Mouse (Mus musculus): ENCODE results near the gene Tigd2. TPM values are rescaled to one million over a fixed set of nuclear protein-coding genes. Genes with fewer than 3 reads are reported as not detected.
"Not testable (repeated sequence)": the region's sequence is repeated elsewhere in the genome, so short reads cannot be mapped to it uniquely, and the experiment has no call there.

Gene Tigd2
- polyA plus RNA-seq (2016; fragmentation: Nextera tagmentation; extraction: Ambion mirVana): 8.0 and 8.3 TPM in 2 replicates

DNA sequence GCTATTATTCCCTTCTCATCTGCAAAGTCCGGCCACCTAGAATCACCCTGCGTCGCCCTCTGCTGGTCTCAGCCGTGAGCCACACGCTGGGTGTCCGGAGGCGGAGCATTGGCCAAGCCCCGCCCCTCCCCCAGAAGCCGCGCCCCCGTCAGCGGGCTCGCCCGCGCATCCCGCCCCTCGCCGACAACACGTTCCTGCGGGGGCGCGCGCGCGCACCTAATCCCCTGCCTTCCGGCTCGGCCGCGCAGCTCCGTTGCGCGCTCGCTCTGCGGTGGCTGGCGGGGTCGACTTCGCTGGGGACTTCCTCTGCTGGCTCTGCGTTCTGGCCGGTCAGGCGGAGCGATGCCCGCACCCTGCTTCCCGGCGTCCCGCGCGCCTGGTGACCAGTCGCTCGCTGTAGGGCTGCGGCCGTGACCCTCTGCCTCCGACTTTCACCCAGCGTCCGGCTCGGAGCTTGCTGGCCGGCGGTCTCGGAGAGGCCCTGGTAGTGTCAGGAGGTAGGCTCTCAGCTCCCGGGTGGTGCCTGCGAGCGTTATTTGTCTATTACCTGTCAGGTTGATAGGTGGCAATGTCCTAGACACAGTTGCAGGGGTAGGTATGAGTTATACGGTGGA lies at the start of gene Tigd2:
Gene Tigd2 (plus strand): TSS at position 186 of the 614 bp plus-strand sequence.
- Histone ChIP-seq H3K4me3 (peak within 1 kb of the TSS; percentile 82), H3K27ac (peak within 1 kb of the TSS; percentile 68), H3K4me1 (no peaks in the 10 kb centered on the region), H3K36me3 (no peaks in the 10 kb centered on the region), H3K9ac (peak within 1 kb of the TSS; percentile 81), H3K27me3 (replicated peaks) (no peaks in the 10 kb centered on the region), H3K9me3 (no peaks in the 10 kb centered on the region), H3K4me2 (replicated peaks) (peak within 1 kb of the TSS; percentile 68)
- 1% methylated on average over 62 of the region's 62 CpGs for WGBS
- peak; percentile 97 for ATAC-seq (ENCODE audit: low FRiP score, low read depth)

DNA sequence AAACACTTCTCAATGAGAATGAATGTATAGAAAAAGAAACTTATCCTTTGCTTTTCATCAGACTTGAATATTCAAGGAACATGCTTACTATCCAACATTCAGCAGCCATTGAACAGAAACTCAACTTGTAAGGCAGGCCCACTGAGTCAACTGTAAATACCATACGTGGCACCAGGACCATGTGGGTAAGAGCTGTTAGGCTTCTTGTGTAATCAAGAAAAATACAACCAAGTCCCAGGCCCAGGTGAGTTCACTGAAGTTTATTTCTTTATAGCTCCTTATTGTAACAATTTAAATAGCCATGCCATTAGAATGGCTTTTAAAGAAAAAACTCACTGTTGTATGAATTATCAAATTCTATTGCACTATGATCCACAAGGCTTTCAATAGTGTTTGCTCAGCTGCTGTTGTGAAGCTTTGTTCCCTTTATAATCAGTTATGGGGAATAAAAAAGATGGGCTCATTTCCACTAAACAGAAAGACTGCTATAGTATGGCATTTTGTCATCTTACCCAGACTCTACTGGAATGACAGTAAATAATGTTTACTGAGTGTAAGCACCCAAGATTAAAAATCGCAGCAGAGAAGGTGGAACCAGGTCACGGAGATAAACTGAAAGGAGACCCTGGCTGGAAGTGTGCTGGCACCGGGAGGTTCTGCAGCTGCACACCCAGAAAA lies 46.7 kb upstream of the Tigd2 start:
- Histone ChIP-seq H3K9ac (no peak overlapping the region), H3K27me3 (replicated peaks) (no peaks in the 10 kb centered on the region), H3K36me3 (no peaks in the 10 kb centered on the region), H3K4me2 (replicated peaks) (no peak overlapping the region), H3K27ac (no peak overlapping the region), H3K4me3 (no peak overlapping the region), H3K4me1 (no peaks in the 10 kb centered on the region), H3K9me3 (no peaks in the 10 kb centered on the region)
- WGBS: 92% methylated on average over 4 of the region's 4 CpGs
- ATAC-seq (ENCODE audit: low FRiP score, low read depth): no peak

- Histone ChIP-seq H3K36me3 (no peaks in the 10 kb centered on the region), H3K9me3 (no peaks in the 10 kb centered on the region), H3K4me1 (no peaks in the 10 kb centered on the region), H3K4me2 (replicated peaks) (no peak overlapping the region), H3K4me3 (no peak overlapping the region), H3K9ac (no peak overlapping the region), H3K27me3 (replicated peaks) (no peaks in the 10 kb centered on the region), H3K27ac (no peak overlapping the region)
- no peak for ATAC-seq (ENCODE audit: low FRiP score, low read depth)
- 85% methylated on average over 2 of the region's 2 CpGs for WGBS
These were observed 45.8 kb upstream of the Tigd2 start for GRCm38 (mm10) chr6:59162887-59163286.

- WGBS: 81% methylated on average over 3 of the region's 3 CpGs
- Histone ChIP-seq H3K4me3 (no peak overlapping the region), H3K27me3 (replicated peaks) (no peaks in the 10 kb centered on the region), H3K4me1 (no peaks in the 10 kb centered on the region), H3K27ac (no peak overlapping the region), H3K36me3 (no peaks in the 10 kb centered on the region), H3K4me2 (replicated peaks) (no peak overlapping the region), H3K9ac (no peak overlapping the region), H3K9me3 (no peaks in the 10 kb centered on the region)
- no peak for ATAC-seq (ENCODE audit: low FRiP score, low read depth)
These were observed 45.3 kb upstream of the Tigd2 start for GRCm38 (mm10) chr6:59163407-59163806.

DNA sequence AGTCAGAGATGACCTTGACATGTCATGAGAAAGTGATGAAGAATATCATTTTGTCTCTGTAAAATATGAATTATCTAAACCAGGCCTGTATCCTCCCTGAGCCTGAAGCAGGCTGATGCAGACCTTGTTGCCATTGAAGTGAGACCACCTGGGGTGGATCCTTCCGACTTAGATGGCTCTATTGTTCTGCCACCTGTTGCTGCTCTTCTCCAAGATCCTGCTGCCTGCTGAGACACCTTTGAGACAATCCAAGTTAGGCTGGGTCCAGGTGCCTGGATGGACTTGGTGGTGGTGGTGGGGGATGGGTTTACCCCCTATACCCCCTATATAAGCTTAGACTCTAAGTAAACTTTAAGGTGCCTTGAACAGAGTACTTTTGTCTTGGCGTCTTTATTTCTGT lies 39.7 kb upstream of the Tigd2 start:
- no peaks in the 10 kb centered on the region for H3K4me1 ChIP-seq
- no peaks in the 10 kb centered on the region for H3K9me3 ChIP-seq
- no peak overlapping the region for H3K9ac ChIP-seq
- H3K36me3 ChIP-seq: no peaks in the 10 kb centered on the region
- no peak for ATAC-seq (ENCODE audit: low FRiP score, low read depth)
- H3K4me2 ChIP-seq (replicated peaks): no peak overlapping the region
- 12% methylated on average over 2 of the region's 2 CpGs for WGBS
- no peak overlapping the region for H3K4me3 ChIP-seq
- no peaks in the 10 kb centered on the region for H3K27me3 ChIP-seq (replicated peaks)
- H3K27ac ChIP-seq: no peak overlapping the region

DNA sequence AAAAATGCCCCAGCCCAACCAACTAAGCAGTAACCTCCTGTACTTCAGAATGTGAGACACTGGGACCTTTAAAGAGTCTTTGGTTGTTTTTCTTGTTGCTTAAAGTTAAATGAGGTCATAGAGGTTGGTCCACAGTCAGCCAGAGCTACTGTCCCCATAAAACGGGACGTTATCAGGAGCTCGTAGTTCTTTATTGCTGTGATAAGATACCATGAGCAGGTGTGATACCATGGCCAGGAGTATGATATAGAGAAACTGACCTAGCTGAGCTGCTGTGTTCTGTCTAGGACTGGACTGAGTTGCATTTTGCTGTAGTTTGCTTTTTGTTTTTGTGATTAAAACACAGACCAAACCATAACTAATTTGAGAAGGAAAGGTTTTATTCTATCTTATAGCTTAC lies 37.4 kb upstream of the Tigd2 start:
- H3K27ac ChIP-seq: no peak overlapping the region
- no peak for ATAC-seq (ENCODE audit: low FRiP score, low read depth)
- 83% methylated on average over 3 of the region's 3 CpGs for WGBS
- no peak overlapping the region for H3K4me3 ChIP-seq
- H3K27me3 ChIP-seq (replicated peaks): no peaks in the 10 kb centered on the region
- no peak overlapping the region for H3K4me2 ChIP-seq (replicated peaks)
- H3K9ac ChIP-seq: no peak overlapping the region
- no peaks in the 10 kb centered on the region for H3K36me3 ChIP-seq
- H3K9me3 ChIP-seq: no peaks in the 10 kb centered on the region
- H3K4me1 ChIP-seq: no peaks in the 10 kb centered on the region

GRCm38 (mm10) chr6:59173940-59174339 lies 34.7 kb upstream of the Tigd2 start:
- Histone ChIP-seq H3K4me2 (replicated peaks) (no peak overlapping the region), H3K27me3 (replicated peaks) (no peaks in the 10 kb centered on the region), H3K9me3 (no peaks in the 10 kb centered on the region), H3K4me3 (no peak overlapping the region), H3K4me1 (no peaks in the 10 kb centered on the region), H3K9ac (no peak overlapping the region), H3K27ac (no peak overlapping the region), H3K36me3 (no peaks in the 10 kb centered on the region)
- ATAC-seq (ENCODE audit: low FRiP score, low read depth): no peak
- 78% methylated on average over 1 of the region's 1 CpGs for WGBS

DNA sequence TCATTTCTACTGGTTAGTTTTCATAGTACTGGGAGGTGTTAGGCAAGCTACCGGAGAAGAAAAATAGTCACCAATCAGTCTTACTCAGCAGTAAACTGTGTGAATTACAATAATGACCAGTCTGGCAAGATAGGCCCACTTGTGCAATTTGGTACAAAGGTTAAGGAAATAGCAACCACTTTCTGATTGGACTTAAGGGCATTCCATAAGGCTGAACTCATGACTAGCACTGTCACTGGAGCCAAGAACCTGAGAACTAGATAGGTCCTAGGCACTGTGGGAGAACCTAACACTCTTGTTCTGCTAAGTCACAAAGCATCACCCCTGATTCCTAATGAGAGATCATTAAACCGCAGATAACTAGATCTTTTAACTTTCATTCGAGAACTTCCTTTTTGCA lies 30.6 kb upstream of the Tigd2 start:
- 96% methylated on average over 3 of the region's 3 CpGs for WGBS
- Histone ChIP-seq H3K4me3 (no peak overlapping the region), H3K4me1 (no peaks in the 10 kb centered on the region), H3K4me2 (replicated peaks) (no peak overlapping the region), H3K27ac (no peak overlapping the region), H3K9me3 (no peaks in the 10 kb centered on the region), H3K36me3 (no peaks in the 10 kb centered on the region), H3K27me3 (replicated peaks) (no peaks in the 10 kb centered on the region), H3K9ac (no peak overlapping the region)
- ATAC-seq (ENCODE audit: low FRiP score, low read depth): no peak

- Histone ChIP-seq H3K9me3 (no peaks in the 10 kb centered on the region), H3K9ac (no peak overlapping the region), H3K4me2 (replicated peaks) (no peak overlapping the region), H3K4me3 (no peak overlapping the region), H3K27me3 (replicated peaks) (no peaks in the 10 kb centered on the region), H3K4me1 (no peaks in the 10 kb centered on the region), H3K36me3 (no peaks in the 10 kb centered on the region), H3K27ac (no peak overlapping the region)
- WGBS: 44% methylated on average over 7 of the region's 7 CpGs
- peak; percentile 87 for ATAC-seq (ENCODE audit: low FRiP score, low read depth)
These were observed 28.2 kb upstream of the Tigd2 start for GRCm38 (mm10) chr6:59180376-59180996.

- no peak overlapping the region for H3K4me3 ChIP-seq
- no peak overlapping the region for H3K9ac ChIP-seq
- H3K27me3 ChIP-seq (replicated peaks): no peaks in the 10 kb centered on the region
- 82% methylated on average over 13 of the region's 13 CpGs for WGBS
- no peaks in the 10 kb centered on the region for H3K4me1 ChIP-seq
- H3K9me3 ChIP-seq: no peaks in the 10 kb centered on the region
- no peaks in the 10 kb centered on the region for H3K36me3 ChIP-seq
- no peak for ATAC-seq (ENCODE audit: low FRiP score, low read depth)
- H3K27ac ChIP-seq: no peak overlapping the region
- no peak overlapping the region for H3K4me2 ChIP-seq (replicated peaks)
These were observed 23.5 kb upstream of the Tigd2 start for GRCm38 (mm10) chr6:59185010-59185699.

DNA sequence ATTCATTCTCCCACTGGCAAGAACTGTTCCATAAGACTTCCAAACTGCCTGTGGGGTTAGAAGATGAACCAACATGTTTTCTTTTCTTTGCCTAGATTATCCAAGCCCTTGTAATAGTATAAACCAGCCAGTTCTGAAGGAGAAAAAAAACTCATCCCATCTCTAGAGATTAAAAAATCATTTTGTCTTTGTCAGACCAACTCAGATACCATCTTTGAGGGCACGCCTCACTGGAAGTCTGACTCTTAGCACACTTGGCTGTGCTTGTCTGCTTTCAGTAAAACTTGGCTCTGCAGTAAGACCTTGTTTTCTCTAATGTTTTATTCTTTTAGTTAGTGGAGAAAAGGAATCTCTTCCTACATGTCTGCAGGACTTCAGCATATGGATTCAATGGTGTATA lies 18.7 kb upstream of the Tigd2 start:
- no peak overlapping the region for H3K9ac ChIP-seq
- ATAC-seq (ENCODE audit: low FRiP score, low read depth): no peak
- H3K27ac ChIP-seq: no peak overlapping the region
- 87% methylated on average over 1 of the region's 1 CpGs for WGBS
- H3K4me3 ChIP-seq: no peak overlapping the region
- H3K4me1 ChIP-seq: no peaks in the 10 kb centered on the region
- H3K9me3 ChIP-seq: no peaks in the 10 kb centered on the region
- no peak overlapping the region for H3K4me2 ChIP-seq (replicated peaks)
- no peaks in the 10 kb centered on the region for H3K27me3 ChIP-seq (replicated peaks)
- no peaks in the 10 kb centered on the region for H3K36me3 ChIP-seq

GRCm38 (mm10) chr6:59194518-59194917 lies 14.2 kb upstream of the Tigd2 start:
- not testable (repeated sequence) for H3K36me3 ChIP-seq; H3K27me3 ChIP-seq (replicated peaks); H3K4me2 ChIP-seq (replicated peaks); H3K27ac ChIP-seq; H3K9ac ChIP-seq; H3K9me3 ChIP-seq; ATAC-seq (ENCODE audit: low FRiP score, low read depth); H3K4me3 ChIP-seq; H3K4me1 ChIP-seq
- 85% methylated on average over 3 of the region's 3 CpGs for WGBS

Data from neural tube, embryonic 12.5 days (tissue).